Mouse (Mus musculus): ENCODE results near the gene Cfap97d2.

Cfap97d2 gene

DNA sequence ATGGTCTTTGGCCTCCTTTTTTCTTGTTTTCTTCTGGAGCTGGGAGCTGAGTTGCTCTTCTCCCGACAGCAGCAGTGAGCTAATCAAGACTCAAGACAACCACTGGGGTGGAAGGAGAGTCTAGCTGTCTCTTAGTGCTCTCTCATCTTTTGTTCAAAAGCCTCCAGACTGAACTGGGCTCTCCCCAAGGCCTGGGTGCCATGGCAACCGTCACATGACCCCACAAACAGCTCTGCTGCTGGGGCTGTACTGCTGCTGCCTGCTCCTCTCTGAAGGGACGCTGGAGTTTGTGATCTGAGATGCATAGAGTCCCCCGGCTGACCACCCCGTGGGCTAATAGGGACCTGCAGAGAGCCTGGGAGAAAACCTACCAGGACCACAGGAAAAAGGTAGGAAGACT is at the start of gene Cfap97d2:
TSS of gene Cfap97d2 (plus strand) at position 222 of the 400 bp plus-strand sequence.
- peak; percentile 26 to 43 for DNase-seq (ENCODE audit: low spot score in 2 of 2)

DNA sequence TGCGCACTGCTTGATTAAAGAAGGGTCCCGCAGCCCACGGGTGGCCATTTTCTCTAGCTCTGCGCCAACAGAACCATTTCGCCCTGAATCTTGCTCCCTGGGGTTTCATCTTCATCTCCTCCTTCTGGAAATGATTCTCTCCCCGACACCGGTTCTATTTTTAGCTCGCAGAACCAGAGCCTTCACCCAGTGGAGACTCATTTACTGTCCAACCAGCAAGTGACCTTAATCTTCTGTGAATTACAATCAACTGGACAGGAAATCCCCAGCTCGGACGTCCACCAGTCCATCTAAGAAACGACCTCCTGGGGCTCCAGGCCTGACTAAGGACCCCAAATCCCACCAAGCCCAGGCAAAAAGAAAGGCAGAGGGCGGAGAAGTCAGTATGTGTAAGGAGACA is 48.2 kb upstream of the Cfap97d2 start:
- DNase-seq (ENCODE audit: low spot score in 2 of 2) = no peak

DNA sequence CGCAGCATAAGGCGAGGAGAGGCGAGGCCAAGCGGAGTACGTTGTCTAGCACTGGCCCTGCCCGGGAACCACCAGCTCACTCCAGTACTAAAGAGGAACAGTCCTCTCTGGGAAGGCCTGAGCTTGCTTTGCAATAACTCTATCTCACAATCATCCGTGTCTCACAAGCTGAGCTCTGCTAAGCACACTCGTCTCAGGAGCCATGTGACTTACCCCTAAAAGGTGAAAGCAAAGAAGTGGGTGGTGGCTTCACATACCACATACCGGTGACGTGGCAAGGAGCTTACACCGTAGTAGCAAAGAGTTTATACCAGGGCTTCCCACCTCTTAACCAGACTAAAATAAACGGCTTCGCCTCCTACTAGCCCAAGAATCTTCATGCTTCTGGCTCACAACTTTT is 45.4 kb upstream of the Cfap97d2 start:
- no peak for DNase-seq (ENCODE audit: low spot score in 2 of 2)

DNA sequence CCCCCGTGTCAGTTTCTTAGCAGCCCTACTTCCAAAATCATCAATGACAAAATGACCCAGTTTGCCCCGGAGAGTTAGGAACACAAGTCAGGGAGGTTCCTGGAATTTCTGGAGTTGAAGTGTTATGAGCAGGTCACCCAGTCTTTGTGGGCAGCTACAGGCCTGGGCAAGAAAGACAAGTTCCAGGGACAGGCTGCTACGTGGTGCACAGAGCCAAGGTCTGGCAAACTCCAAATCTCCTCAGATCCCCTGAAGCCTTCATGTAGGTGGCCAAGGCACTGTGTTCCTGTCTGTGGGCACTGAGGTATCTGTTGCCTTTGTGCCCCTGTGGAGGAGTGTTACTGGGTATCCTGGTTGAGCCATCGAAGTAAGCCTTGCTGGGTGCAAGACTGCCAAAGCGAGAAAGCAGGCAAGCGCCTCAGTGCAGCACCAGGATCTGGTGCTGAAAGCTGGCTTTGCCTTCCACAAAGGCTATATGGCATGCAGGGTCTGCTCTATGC is 40.9 kb upstream of the Cfap97d2 start:
- no peak for DNase-seq (ENCODE audit: low spot score in 2 of 2)

DNA sequence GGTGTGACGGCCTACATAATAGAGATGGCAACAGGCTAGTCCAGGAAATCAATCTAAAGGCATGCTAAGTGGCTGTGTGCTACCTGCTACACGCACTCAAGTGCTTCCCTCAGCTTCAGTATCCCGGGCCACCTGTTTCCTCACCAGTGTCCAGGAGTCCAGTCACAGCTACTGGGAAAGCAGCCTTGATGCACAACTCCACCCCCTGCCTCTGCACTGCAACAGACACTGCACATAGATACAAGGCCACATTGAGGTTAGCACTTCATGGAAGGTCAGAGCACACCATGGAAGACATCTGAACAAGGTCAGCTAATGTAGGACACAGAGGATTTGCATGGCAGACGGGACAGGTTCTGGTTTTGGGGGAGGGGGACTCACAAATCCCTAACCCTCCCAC is 40.2 kb upstream of the Cfap97d2 start:
- no peak for DNase-seq (ENCODE audit: low spot score in 2 of 2)

DNA sequence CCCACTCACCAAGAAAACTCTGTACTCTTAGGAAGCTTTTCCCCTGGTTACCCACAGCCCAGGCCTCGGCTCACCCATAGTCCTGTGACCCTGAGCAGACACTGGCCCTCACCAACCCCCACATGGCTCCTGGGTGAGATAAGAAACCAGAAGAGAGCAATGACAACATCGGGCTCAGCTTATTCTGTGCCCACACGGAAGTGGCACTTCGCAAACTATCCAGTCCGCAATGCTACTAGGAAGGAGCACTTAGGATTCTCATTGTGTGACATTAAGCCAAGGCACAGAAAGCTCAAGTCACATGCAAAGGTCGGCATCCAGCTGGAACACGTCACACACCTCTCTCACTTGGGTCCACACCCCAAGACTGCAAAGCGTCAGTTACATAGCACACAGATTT is 39.7 kb upstream of the Cfap97d2 start:
- no peak for DNase-seq (ENCODE audit: low spot score in 2 of 2)

DNA sequence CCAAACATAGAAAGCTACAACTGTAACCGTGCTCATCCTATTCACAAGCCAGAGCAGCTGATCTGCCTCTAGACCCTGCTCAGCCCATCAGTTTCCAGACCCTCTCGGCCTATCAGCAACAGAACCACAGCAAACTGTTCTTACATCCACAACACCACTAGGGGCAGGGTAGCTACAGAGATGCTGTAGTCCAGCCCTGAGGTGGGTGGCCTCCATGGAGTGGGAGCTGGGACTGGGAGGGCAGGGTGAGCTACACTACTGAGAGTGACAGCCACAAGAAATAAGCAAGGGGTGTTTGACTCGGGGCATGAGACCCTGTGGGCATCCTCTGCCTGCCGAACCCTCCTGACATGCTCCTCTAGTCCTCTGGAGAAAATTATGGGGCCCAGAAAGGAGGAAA is 37.8 kb upstream of the Cfap97d2 start:
- DNase-seq (ENCODE audit: low spot score in 2 of 2) = no peak

DNA sequence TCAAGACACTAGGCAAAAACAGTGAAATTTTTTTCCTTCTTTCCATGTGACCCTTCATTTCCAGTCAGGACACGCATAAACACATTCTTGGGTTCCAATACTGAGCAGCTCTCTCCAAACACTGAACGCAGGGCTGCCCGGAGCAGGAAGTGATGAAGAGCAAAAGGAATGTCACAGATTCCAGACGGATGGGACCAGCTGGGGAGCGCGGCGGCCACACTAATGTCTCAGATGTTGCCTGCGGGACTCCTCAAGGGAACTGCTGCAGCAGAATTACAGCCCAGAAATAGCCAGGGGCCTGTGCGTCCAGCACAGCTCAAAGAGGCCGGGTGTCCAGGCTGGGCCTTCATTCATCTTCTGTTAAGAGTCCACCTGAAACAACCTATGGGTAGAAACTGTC is 37.3 kb upstream of the Cfap97d2 start:
- no peak for DNase-seq (ENCODE audit: low spot score in 2 of 2)

DNA sequence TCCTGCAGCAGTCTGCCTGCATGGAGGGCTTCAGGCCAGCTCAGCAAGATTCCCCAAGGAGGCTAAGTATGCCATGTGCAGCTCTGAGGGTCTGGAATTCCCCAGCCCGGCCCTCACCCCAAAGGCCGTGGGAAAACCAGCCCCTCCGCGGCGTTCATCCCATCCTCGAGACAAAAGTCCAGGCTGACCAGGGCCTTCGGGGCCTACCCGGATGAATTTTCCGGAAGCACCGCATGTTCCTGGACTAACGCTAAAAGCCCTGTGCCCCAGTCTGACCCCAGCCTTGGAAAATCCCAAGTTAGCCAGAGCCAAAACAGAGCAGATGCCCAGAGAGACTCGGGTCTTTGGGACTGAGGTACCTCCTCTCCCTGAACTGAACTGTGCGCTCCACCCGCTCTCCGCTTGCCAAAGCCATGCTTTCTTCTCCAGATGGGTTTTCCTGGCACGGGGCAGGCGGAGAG is 35.6 kb upstream of the Cfap97d2 start:
- no peak for DNase-seq (ENCODE audit: low spot score in 2 of 2)

DNA sequence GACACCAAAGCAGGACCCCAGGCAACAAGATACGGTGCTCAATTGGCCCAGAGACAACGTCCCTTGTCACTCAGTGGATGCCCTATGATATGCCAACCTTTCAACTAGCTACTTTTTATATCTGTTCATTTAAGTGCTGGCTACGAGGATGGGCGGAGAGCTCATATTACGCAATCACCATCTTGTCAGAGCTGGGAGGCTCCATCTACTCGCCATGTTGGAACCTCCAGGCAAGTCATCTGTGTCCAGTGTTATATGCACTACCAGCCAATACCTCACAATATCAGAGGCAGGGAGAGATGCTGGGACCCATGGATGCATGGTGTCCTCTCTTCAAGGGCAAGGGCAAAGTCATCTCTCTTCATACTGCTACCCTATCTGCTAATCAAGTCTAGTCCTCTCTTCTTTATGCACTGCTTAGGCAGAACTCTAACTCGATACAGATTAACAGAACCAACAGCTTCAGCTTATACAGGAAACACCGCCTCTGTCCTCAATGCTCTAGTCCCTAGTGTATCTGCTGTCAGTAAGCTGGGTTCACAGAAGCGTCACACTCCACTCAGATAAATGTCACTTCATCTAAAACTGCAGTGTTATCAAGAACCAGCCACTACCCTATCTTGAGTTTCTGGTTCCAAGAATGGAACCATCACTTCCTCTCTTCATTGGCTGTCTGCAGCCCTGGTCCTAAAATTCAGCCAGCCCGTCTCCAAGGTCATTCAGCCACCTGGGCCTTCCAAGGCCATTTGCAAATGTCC is 34.3 kb upstream of the Cfap97d2 start:
- no peak for DNase-seq (ENCODE audit: low spot score in 2 of 2)

DNA sequence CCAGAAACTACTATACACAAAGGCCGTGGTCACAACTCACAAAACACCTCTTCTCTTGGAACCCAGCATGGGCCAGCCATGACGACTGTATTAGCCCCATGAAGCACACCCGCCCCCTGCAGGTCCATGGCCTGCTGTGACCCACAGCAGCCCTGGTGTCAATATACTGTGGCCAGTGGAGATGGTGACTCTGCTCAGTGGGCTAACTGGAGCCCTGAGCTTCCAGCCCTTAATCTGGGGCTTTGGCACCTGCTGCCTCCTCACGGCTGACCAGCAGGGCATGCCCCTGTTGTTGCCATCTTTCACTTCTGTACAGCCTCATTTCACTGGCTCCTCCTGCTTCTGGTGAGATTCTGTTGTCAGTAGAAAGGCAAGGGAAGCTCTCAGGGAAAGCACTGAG is 32.5 kb upstream of the Cfap97d2 start:
- no peak for DNase-seq (ENCODE audit: low spot score in 2 of 2)

DNA sequence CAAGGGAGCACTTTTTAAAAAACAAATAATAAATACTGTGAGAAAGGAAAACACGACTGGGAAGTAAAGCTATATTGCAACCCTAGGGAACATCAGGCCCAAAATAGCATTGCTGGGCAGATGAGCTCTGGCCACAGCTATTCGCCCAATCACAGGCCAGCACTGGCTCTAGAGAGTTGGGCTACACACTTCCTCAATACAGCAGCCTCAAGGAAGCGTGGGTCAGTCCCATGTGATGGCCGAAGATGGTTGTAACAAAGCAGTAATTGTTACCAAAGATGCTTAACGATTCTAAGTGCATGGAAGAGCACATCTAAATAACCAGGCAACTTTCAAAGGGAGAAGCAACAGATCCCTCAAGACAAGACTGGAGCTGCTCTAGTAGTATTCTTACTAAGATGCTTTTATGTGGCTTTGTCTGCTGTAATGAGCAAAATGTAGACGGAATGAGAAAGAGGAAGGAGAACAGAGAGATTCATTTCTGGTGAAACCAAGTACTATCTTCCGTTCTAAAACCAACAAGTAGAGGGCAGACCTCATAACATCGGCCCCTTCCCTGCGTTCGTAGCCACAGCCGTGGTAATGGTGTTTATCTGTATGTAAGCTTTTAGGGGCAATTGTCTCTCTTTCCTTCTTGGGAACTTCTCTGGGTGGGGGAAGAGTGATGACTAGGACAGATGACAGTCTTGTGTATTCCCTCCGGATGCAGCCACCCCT is 31.2 kb upstream of the Cfap97d2 start:
- DNase-seq (ENCODE audit: low spot score in 2 of 2) = no peak

DNA sequence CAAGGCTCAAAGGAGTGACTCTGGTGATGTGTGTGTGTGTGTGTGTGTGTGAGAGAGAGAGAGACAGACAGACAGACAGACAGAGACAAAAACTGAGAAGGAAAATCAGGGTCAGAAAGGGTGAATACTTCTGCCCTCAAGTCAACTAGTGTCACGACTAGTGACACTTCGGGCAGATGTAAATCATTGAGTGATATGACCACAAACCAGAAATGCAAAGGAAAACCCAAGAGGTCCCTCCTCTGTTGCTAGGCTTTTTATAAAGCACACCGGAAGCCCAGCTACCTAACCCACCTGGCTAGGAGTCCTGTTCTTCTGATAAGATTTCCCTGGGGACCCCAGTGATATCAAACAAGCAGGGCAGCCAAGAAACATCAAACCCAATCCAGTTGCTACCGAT is 30.6 kb upstream of the Cfap97d2 start:
- no peak for DNase-seq (ENCODE audit: low spot score in 2 of 2)

DNA sequence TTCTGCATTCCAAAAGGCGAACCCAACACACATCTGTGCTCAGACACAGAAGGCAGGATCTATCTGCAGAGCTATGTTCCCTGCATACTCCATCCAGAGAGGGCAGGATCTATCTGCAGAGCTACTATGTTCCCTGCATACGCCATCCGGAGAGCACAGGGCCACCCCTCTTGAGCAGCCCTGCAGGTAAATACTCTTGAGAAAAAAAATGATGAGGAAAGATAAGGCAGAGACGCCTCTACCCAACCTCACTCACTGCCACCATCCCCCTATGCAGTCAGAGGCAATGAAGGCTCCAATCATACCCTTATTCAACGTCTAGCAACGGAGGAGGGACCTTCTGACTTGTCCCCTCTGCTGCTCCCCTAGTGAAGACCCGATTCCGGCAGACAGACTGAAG is 30.2 kb upstream of the Cfap97d2 start:
- DNase-seq (ENCODE audit: low spot score in 2 of 2) = no peak

DNA sequence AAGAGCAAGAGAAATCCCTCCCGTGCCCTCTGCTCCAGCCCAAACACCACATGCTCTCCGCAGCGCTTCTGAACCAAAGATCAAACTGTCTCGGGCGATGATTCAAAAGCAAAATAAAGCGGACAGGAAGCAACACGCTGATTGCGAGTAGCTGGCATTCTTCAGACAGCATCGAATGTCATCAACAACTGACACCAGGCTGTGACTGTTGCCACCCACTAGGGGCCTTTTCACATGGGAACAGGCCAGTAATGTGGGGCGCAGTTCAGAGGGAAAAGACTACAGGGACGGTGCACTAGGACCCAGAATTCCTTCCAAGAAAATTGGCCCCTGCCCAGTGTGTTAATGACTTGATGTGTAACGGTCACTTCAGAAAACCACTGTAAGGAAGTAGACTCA is 29.4 kb upstream of the Cfap97d2 start:
- no peak for DNase-seq (ENCODE audit: low spot score in 2 of 2)

DNA sequence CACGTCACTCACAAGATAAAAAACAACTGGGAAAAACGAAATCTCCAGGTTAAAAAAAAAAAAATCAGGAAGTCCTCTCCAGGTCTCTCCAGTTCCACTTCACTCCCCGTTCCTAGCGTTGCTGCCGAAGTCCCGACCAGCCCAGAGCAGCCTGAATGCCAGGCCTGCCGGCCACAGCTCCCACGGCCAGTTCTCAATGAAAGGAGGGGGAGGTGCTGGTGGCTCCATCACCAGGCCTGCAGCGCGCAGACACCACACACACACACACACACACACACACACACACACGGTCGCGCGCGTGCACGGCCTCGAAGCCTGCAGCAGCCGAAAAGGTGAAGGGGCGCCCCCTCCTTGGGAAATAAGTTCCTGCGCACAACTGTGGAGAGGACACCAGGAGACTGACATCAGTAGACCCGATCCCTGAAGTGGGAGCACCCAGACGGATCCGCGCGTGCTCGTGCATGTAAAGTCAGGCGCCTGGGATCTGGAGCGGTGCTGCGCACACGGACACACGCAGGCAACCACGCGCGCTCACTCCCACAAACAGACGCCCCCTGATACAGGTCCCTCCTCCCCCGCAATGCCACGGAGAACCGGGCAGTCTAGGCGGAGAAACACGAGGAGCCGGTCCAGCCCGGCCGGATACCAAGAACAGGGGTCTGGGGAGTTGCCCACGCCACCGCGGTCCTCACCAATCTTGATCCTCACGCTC is 28.8 kb upstream of the Cfap97d2 start:
- peak; percentile 68 to 69 for DNase-seq (ENCODE audit: low spot score in 2 of 2)

DNA sequence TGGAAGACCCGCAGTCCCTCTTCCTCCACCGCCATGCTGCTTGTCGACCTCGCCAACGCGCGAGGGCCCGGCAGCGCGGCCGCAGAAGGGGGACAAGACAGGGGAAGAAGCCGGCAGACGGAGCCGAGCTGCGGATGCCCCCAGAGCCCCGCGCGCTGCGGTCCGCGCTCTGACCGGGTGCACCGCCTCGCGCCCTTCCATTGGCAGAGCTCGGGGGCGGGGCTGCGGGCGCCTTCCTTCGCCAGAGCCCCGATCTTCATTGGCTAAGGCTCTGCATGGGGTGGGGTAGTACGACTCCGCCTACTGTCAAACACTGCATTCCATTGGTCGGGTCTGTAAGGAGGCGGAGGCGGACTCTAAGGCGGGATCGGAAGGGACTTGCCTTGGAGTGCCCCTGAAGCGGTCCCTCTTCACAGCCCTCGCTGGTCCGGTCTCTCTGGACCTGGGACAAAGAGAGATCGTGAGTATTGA is 28.2 kb upstream of the Cfap97d2 start, which contains the start of gene Rasa3:
TSS of gene Rasa3 (minus strand) at position 191 of the 471 bp plus-strand sequence.
- DNase-seq (ENCODE audit: low spot score in 2 of 2) = peak; percentile 94 to 95

DNA sequence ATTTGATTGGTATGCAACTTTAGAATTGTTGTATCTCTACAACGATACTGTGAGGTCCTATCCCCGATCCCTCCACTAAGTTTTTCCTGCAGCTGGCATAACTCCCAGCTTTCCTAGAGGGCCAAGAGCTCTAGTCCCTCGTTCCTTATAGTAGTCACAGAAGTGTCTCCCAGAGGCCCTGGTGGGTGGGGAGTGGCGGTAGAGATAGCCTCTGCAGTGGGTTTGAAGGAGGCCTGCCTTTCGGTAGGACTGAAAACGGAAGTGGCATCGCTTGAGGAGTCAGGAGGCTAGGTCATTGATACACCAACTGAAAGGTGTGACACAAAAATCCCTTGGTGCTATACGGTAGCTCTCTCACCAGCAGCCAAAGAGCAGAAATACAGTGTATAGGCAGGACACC is 27.5 kb upstream of the Cfap97d2 start:
- no peak for DNase-seq (ENCODE audit: low spot score in 2 of 2)

DNA sequence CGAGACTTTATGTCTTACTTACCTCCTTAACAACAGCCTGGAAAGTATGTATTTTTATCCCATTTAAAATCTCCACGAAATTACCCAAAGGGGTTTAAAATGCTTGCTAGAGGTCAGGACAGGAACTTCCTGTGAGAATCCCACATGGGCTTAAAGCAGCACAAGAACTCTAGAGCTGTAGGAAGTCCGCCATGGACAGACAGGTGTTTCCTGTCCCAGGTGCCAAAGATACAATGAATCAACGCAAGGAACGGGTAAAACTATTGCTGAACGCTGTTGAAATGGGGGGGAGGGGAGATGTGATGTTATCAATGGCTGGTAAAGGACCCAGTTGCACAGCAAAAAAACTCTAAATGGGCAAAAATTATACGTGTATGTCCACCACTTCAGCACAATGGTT is 21.6 kb upstream of the Cfap97d2 start:
- DNase-seq (ENCODE audit: low spot score in 2 of 2) = no peak

DNA sequence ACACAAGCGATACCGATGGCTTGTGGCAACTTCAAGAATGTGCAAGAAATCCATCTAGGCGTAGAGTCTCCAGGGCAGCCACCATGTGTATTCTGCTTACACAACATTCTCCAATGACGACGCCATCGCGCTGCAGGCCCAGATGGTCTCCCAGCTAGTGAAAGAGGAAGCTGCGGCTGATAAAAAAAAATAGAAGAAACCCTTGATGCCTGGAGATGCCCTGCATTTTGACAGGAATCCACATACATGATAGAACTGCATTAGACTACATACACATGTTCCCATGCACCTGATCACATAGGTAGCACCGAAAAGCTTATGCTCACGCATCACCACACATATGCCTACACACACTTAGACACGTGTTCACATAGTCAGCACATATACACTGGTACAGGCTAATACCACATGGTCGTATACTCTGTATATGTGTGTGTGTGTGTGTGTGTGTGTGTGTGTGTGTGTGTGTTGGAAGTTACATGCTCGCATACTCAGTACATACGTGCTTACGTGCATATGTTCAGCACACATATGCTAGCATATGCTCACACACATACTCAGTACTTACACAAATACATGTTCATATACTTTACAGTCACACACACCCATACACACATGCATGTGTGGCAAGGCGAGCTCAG is 19.9 kb upstream of the Cfap97d2 start:
- DNase-seq (ENCODE audit: low spot score in 2 of 2) = peak; percentile 53 to 54

DNA sequence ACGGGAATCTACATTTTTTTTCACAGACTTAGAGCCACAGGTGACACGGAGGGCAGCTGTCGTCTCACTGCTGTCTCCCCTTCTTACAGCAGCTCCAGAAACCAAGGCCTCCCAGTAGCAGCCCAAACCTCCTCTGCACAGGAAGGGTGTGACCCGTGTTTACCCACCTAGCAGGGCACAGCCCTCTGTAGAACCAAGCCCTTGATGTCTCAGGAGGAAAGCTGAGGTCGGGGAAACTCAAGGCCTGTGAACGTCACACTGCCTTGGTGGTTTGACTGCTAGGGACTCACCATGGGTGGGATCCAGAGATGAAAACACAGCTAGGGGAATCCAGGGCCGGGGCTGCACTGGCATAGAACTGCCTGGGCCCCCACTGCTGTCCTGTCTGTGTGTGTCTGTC is 19.3 kb upstream of the Cfap97d2 start:
- DNase-seq (ENCODE audit: low spot score in 2 of 2) = peak; percentile 73 to 80

Data from thymus, postnatal 10 days (tissue).